Mouse (Mus musculus): ENCODE results near the gene Zfp825. TPM values are rescaled to one million over a fixed set of nuclear protein-coding genes. Genes with fewer than 3 reads are reported as not detected.

Gene Zfp825
- total and polyA plus RNA-seq, 3 experiments: 0.10 to 9.9 (median 8.9) TPM

Other genes with a start within 250 kb of the Zfp825 start
- 1 to 10 TPM in 1 of 2 experiments, under 1 TPM in 1; 0.81 to 1.9 TPM for gene Ahrr, start 201.7 kb downstream of the Zfp825 start, total RNA-seq (2021)
- 1.1 and 1.6 TPM in 2 replicates for gene Ahrr, start 201.7 kb downstream of the Zfp825 start, polyA plus RNA-seq (2012; rRNA removed)
- gene Pdcd6, start 176.4 kb downstream of the Zfp825 start, total RNA-seq (2021): 100 to 1,000 TPM; 143 to 150 TPM
- gene Pdcd6, start 176.4 kb downstream of the Zfp825 start, polyA plus RNA-seq (2012; rRNA removed): 83.4 and 84.4 TPM in 2 replicates
- 100 to 1,000 TPM; 601 to 696 TPM for gene Sdha, start 143.7 kb downstream of the Zfp825 start, total RNA-seq (2021)
- gene Sdha, start 143.7 kb downstream of the Zfp825 start, polyA plus RNA-seq (2012; rRNA removed): 99.4 and 128 TPM in 2 replicates
- gene Ccdc127, start 143.7 kb downstream of the Zfp825 start, total RNA-seq (2021): 10 to 100 TPM; 51.0 to 58.7 TPM
- gene Ccdc127, start 143.7 kb downstream of the Zfp825 start, polyA plus RNA-seq (2012; rRNA removed): 1.1 and 1.3 TPM in 2 replicates
- gene Lrrc14b, start 130.0 kb downstream of the Zfp825 start, total RNA-seq (2021): under 1 TPM; 0.17 to 0.79 TPM
- 0.44 and 0.49 TPM in 2 replicates for gene Lrrc14b, start 130.0 kb downstream of the Zfp825 start, polyA plus RNA-seq (2012; rRNA removed)
- 1 to 10 TPM; 2.9 to 4.0 TPM for gene Zfp72, start 103.2 kb downstream of the Zfp825 start, total RNA-seq (2021)
- 0.08 and 0.10 TPM in 2 replicates for gene Zfp72, start 103.2 kb downstream of the Zfp825 start, polyA plus RNA-seq (2012; rRNA removed)
- 1,000 to 10,000 TPM; 1,170 to 1,172 TPM for gene Ftl1-ps1, start 94.3 kb downstream of the Zfp825 start, total RNA-seq (2021)
- 36.1 and 40.5 TPM in 2 replicates for gene Ftl1-ps1, start 94.3 kb downstream of the Zfp825 start, polyA plus RNA-seq (2012; rRNA removed)
- 10 to 100 TPM; 57.9 to 81.0 TPM for gene Erap1, start 145.6 kb upstream of the Zfp825 start, total RNA-seq (2021)
- 2.2 and 2.3 TPM in 2 replicates for gene Erap1, start 145.6 kb upstream of the Zfp825 start, polyA plus RNA-seq (2012; rRNA removed)

Data from adrenal gland, adult 2 months (tissue).